Mouse (Mus musculus) kidney, postnatal 0 days (tissue): Measurements from ENCODE around the gene Pycr2. TPM values are rescaled to one million over a fixed set of nuclear protein-coding genes. Genes with fewer than 3 reads are reported as not detected.

Experiments used
- ATAC-seq: fragments of 200-750 bp; cut with Nextera tagmentation; replicated peaks from 2 replicates; pipeline ENCODE4 v1.8.0; 2017; ENCODE audit warnings: low read depth, moderate number of reproducible peaks, moderate TSS enrichment, moderate library complexity; ENCODE audit not compliant: low FRiP score
- DNase-seq: peaks from one replicate; pipeline ENCODE4 v3.0.0-alpha.2; 2016; ENCODE audit warnings: low spot score
- H3K27ac ChIP-seq: fragments of 300-500 bp; sonication (generic); 2 replicates; pipeline ENCODE4 v1.5.1; 2014; ENCODE audit warnings: mild to moderate bottlenecking
- H3K27me3 ChIP-seq: fragments of 300-500 bp; sonication (generic); 2 replicates; pipeline ENCODE4 v1.6.1; 2014; ENCODE audit warnings: low read length, mixed read lengths; ENCODE audit not compliant: insufficient read depth
- H3K36me3 ChIP-seq: fragments of 300-500 bp; sonication (generic); 2 replicates; pipeline ENCODE4 v1.6.1; 2014; ENCODE audit warnings: low read length, mixed read lengths; ENCODE audit not compliant: insufficient read depth
- H3K4me1 ChIP-seq: fragments of 300-500 bp; sonication (generic); replicated peaks from 2 replicates; pipeline ENCODE4 v1.6.1; 2014; ENCODE audit warnings: antibody characterized with exemption, low read length, mixed read lengths; ENCODE audit not compliant: insufficient read depth
- H3K4me2 ChIP-seq: fragments of 300-500 bp; sonication (generic); 2 replicates; pipeline ENCODE4 v1.6.1; 2014; ENCODE audit warnings: mild to moderate bottlenecking, low read length, moderate library complexity, mixed read lengths
- H3K4me3 ChIP-seq: fragments of 300-500 bp; sonication (generic); replicated peaks from 2 replicates; pipeline ENCODE4 v1.5.1; 2014; ENCODE audit warnings: low read depth, low read length
- H3K9ac ChIP-seq: fragments of 300-500 bp; sonication (generic); 2 replicates; pipeline ENCODE4 v1.6.1; 2014; ENCODE audit warnings: low read depth, low read length
- H3K9me3 ChIP-seq: fragments of 300-500 bp; sonication (generic); replicated peaks from 2 replicates; pipeline ENCODE4 v1.6.1; 2016; ENCODE audit warnings: low read length, inconsistent platforms, mixed read lengths
- CTCF ChIP-seq: IDR thresholded peaks from 2 replicates; pipeline ENCODE4 v1.5.1; 2016; ENCODE audit warnings: antibody characterized with exemption, low read depth, mild to moderate bottlenecking, moderate library complexity
- WGBS: fragments of 180-500 bp; shearing (Covaris S2); extraction: QIAGEN DNeasy Blood & Tissue Kit; methylation state at CpG from one replicate; pipeline ENCODE4 v1.1.7; 2014; 5-methylcytosine and 5-hydroxymethylcytosine counted together
- polyA plus RNA-seq: library from polyadenylated mRNA; unstranded; fragments of >200 nt; fragmentation: Nextera tagmentation; extraction: Ambion mirVana; gene quantifications from 2 replicates; pipeline ENCODE4 v1.2.1, GENCODE M21; 2015

Gene Pycr2
- polyA plus RNA-seq, 1 experiment from 2014 or later: 72.6 TPM

DNA sequence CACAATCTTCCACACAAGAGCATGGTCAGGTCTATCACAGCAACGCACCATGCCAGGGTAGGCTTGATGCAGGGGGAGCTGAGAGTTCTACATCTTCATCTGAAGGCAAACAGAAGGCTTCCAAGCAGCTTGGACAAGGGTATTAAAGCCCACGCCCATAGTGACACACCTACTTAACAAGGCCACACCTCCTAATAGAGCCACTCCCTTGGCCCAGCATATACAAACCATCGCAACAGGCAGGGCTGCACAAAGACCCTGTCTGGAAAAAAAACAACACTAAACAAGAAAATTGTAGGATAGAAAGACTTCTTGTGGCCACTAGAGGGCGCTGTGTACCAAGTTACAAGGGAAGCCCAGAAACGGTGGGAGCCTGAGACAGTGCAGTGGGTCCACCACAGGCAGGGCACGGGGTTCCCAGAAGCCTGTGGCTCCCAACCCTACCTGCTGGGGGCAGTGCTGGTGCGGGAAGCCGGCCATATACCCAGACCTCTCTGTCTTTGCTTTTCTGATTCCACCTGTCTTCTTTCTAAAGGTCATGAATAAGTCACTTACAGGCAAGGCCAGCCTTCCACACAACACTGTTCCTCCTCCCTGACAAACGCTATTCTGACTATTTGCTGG lies 30.1 kb upstream of the Pycr2 start:
- no peak overlapping the region for H3K9ac ChIP-seq
- peak; percentile 83 for TF ChIP-seq CTCF
- no peak overlapping the region for H3K4me3 ChIP-seq
- H3K4me2 ChIP-seq: no peak overlapping the region
- H3K4me1 ChIP-seq: no peaks in the 10 kb centered on the region
- no peaks in the 10 kb centered on the region for H3K9me3 ChIP-seq
- no peaks in the 10 kb centered on the region for H3K36me3 ChIP-seq
- ATAC-seq (peak; percentile 65; the same call in 1 of the 2 replicates), DNase-seq (peak; percentile 79)
- H3K27me3 ChIP-seq: no peaks in the 10 kb centered on the region
- 26% methylated on average over 9 of the region's 9 CpGs for WGBS
- no peak overlapping the region for H3K27ac ChIP-seq

DNA sequence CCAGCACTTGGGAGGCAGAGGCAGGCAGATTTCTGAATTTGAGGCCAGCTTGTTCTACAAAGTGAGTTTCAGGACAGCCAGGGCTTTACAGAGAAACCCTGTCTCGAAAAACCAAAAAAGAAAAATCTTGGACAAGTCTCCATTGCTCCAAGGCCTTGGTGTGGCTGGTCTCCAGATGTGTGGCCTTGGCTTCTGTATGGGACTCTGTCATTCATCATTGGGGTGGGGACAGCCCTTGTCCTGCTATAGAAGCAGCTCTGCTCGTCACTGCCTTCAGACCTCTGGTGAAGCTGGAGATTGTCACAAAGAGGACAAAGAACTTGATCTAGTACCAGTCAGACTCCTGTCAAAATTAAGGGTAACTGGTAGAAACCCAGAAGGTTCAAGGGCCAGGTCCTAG lies 29.5 kb upstream of the Pycr2 start:
- no peaks in the 10 kb centered on the region for H3K4me1 ChIP-seq
- H3K9me3 ChIP-seq: no peaks in the 10 kb centered on the region
- H3K36me3 ChIP-seq: no peaks in the 10 kb centered on the region
- no peak overlapping the region for H3K27ac ChIP-seq
- ATAC-seq: no peak
- TF ChIP-seq CTCF: no peak
- WGBS: 80% methylated on average over 2 of the region's 2 CpGs
- H3K4me2 ChIP-seq: no peak overlapping the region
- H3K4me3 ChIP-seq: no peak overlapping the region
- no peak overlapping the region for H3K9ac ChIP-seq
- DNase-seq: no peak
- H3K27me3 ChIP-seq: no peaks in the 10 kb centered on the region

DNA sequence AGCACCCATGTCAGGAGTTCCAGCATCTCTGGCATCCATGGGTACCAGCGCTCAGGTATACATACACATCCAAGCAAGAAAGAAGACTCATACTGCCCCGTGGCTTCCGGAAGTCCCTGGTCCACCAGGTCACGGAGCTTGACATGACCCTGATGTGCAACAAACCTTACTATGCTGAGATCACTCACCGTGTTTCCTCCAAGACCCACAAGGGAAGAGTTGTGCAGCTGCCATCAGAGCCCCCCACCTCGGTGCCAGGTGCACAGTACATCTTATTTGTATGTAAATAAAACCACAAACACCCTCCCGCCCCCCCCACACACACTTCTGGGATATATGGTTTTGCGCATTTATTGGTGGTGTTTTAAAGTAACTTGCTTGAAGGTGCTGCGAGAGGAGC lies 29.0 kb upstream of the Pycr2 start:
- H3K4me3 ChIP-seq: no peak overlapping the region
- no peaks in the 10 kb centered on the region for H3K36me3 ChIP-seq
- H3K4me1 ChIP-seq: no peaks in the 10 kb centered on the region
- no peak for DNase-seq
- H3K9ac ChIP-seq: no peak overlapping the region
- TF ChIP-seq CTCF: no peak
- no peaks in the 10 kb centered on the region for H3K9me3 ChIP-seq
- ATAC-seq: no peak
- H3K27me3 ChIP-seq: no peaks in the 10 kb centered on the region
- H3K4me2 ChIP-seq: no peak overlapping the region
- H3K27ac ChIP-seq: no peak overlapping the region
- WGBS: 80% methylated on average over 9 of the region's 9 CpGs

DNA sequence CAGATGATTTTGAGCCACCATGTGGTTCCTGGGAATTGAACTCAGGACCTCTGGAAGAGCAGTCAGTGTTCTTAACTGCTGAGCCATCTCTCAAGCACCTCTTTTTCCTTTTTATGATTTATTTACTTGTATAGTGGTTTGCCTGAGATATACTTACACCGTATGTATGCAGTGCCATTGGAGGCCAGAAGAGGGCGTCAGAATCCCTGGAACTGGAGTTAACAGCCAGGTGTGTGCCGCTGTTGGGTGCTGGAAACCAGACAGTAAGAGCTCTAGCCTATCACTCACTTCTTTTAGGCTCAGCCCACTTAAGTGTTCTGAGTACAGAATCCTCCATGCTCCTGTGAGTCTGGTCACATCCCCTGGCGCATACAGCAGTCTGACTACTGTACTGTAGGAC lies 26.6 kb upstream of the Pycr2 start:
- no peaks in the 10 kb centered on the region for H3K36me3 ChIP-seq
- no peak for ATAC-seq
- WGBS: 73% methylated on average over 4 of the region's 4 CpGs

DNA sequence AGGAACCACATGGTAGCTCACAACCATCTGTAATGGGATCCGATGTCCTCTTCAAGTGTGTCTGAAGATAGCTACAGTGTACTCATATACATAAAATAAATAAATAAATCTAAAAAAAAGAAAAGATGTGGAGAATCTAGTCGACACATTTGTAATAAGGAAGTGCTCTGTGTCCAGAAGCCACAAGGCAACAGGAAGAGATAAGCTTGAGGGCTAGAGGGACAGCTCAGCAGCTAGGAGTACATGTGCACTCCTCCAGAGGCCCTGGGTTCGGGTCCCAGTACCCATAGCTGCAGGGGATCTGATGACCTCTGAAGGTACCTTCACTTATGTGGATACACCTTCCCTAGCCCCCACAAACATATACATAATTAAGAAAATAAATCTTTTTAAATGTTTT lies 22.3 kb upstream of the Pycr2 start:
- Histone ChIP-seq H3K4me2 (no peak overlapping the region), H3K36me3 (no peaks in the 10 kb centered on the region), H3K9ac (no peak overlapping the region), H3K4me1 (no peaks in the 10 kb centered on the region), H3K4me3 (no peak overlapping the region), H3K27ac (no peak overlapping the region), H3K9me3 (no peaks in the 10 kb centered on the region), H3K27me3 (no peaks in the 10 kb centered on the region)
- TF ChIP-seq CTCF: no peak
- WGBS: 66% methylated on average over 3 of the region's 3 CpGs
- ATAC-seq (no peak), DNase-seq (no peak)

More for the DNA sequence above, 26.6 kb upstream of the Pycr2 start:
- H3K9ac ChIP-seq: no peak overlapping the region
- no peak; the same call in 1 of the 2 replicates for TF ChIP-seq CTCF
- no peak overlapping the region for H3K4me3 ChIP-seq
- H3K4me2 ChIP-seq: no peak overlapping the region
- no peaks in the 10 kb centered on the region for H3K9me3 ChIP-seq
- no peak for DNase-seq
- no peak overlapping the region for H3K27ac ChIP-seq
- no peaks in the 10 kb centered on the region for H3K27me3 ChIP-seq
- no peaks in the 10 kb centered on the region for H3K4me1 ChIP-seq

DNA sequence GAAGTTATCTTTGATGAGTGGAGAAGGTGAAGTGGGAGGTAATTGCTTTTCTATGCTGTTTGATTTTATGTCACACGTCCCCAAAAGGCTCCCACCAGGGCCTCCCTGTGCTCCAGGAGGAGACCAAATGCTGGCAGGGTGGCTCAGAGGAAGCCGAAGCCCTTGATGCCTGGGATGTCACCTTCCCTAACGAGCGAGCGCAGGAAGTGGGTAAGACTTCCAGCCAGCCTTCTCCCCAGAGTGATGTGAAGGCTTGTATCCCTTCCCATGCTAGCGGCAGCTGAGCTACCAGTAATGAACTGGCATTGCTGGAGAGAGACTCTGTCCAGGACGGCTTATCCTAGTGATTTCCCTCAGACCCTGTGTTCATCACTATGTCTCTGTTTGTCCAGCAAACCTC lies 20.4 kb upstream of the Pycr2 start:
- no peak for ATAC-seq
- 27% methylated on average over 7 of the region's 7 CpGs for WGBS

DNA sequence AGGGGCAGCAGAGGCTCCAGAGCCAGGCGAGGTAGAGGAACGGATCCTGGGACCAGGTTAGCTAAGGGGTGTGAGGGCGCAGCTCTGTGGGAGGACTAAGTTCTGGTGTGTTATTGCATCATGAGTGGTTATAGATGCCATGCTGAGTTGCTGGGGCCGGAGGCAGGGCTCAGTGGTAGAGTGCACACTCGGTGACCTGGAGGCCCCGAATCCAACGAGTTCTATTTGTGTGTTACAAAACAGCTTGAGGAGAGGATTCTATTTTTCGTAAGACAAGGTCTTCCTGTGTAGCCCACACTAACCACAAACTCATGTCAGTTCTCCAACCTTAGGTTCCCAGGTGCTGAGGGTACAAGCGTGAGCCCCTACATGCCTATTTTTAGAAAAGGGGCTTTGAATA lies 19.6 kb upstream of the Pycr2 start:
- no peaks in the 10 kb centered on the region for H3K27me3 ChIP-seq
- no peaks in the 10 kb centered on the region for H3K9me3 ChIP-seq
- DNase-seq: no peak
- no peak overlapping the region for H3K27ac ChIP-seq
- WGBS: 68% methylated on average over 9 of the region's 9 CpGs
- no peak overlapping the region for H3K4me3 ChIP-seq
- H3K9ac ChIP-seq: no peak overlapping the region
- H3K4me1 ChIP-seq: 0 out of 2 replicates have a peak, but pooled peaks cover 5% of the 10 kb centered on the region
- TF ChIP-seq CTCF: no peak
- ATAC-seq: no peak
- H3K4me2 ChIP-seq: no peak overlapping the region
- no peaks in the 10 kb centered on the region for H3K36me3 ChIP-seq

More for the DNA sequence above, 20.4 kb upstream of the Pycr2 start:
- no peak for TF ChIP-seq CTCF
- Histone ChIP-seq H3K9ac (no peak overlapping the region), H3K4me2 (no peak overlapping the region), H3K27me3 (no peaks in the 10 kb centered on the region), H3K36me3 (no peaks in the 10 kb centered on the region), H3K4me3 (no peak overlapping the region), H3K27ac (no peak overlapping the region), H3K9me3 (no peaks in the 10 kb centered on the region), H3K4me1 (no peaks in the 10 kb centered on the region)
- no peak for DNase-seq
